Mouse (Mus musculus): Measurements from ENCODE around the gene Adgrg1. TPM values are rescaled to one million over a fixed set of nuclear protein-coding genes. Genes with fewer than 3 reads are reported as not detected.

Adgrg1 gene
- total RNA-seq, 2 experiments from 2014 or later: 48.8 to 140 TPM

- no peak; the same call in 1 of the 2 replicates for ATAC-seq (replicated peaks; ENCODE audit: poor library complexity)
These were observed 50.9 kb downstream of the Adgrg1 start for GRCm38 (mm10) chr8:95025421-95025820.

- ATAC-seq (replicated peaks; ENCODE audit: poor library complexity): 0 out of 2 replicates have a peak, but pooled peaks have one; percentile 38
These were observed 53.8 kb downstream of the Adgrg1 start for GRCm38 (mm10) chr8:95028391-95028790.

GRCm38 (mm10) chr8:95037106-95037925 is 62.8 kb downstream of the Adgrg1 start:
- peak; percentile 93 for ATAC-seq (replicated peaks; ENCODE audit: poor library complexity)

GRCm38 (mm10) chr8:95041883-95042784 is 67.6 kb downstream of the Adgrg1 start:
- ATAC-seq (replicated peaks; ENCODE audit: poor library complexity): no peak

- ATAC-seq (replicated peaks; ENCODE audit: poor library complexity): no peak
These were observed 70.3 kb downstream of the Adgrg1 start for GRCm38 (mm10) chr8:95044811-95045210.

GRCm38 (mm10) chr8:95046982-95047381 is 72.4 kb downstream of the Adgrg1 start:
- peak; percentile 92 for ATAC-seq (replicated peaks; ENCODE audit: poor library complexity)

GRCm38 (mm10) chr8:95047884-95048680 is 73.5 kb downstream of the Adgrg1 start:
- no peak for ATAC-seq (replicated peaks; ENCODE audit: poor library complexity)

GRCm38 (mm10) chr8:95049636-95050035 is 75.1 kb downstream of the Adgrg1 start:
- ATAC-seq (replicated peaks; ENCODE audit: poor library complexity): peak; percentile 57

GRCm38 (mm10) chr8:95054438-95054837 is 79.9 kb downstream of the Adgrg1 start:
- no peak for ATAC-seq (replicated peaks; ENCODE audit: poor library complexity)

- ATAC-seq (replicated peaks; ENCODE audit: poor library complexity): peak; percentile 67
These were observed 80.5 kb downstream of the Adgrg1 start, which contains the start of gene Drc7 for GRCm38 (mm10) chr8:95054927-95055510. Gene Drc7 (plus strand): TSS chr8:95055103.

- ATAC-seq (replicated peaks; ENCODE audit: poor library complexity): peak; percentile 62
These were observed 81.9 kb downstream of the Adgrg1 start for GRCm38 (mm10) chr8:95056414-95056813.

- ATAC-seq (replicated peaks; ENCODE audit: poor library complexity): peak; percentile 30
These were observed 84.1 kb downstream of the Adgrg1 start for GRCm38 (mm10) chr8:95058661-95059060.

- ATAC-seq (replicated peaks; ENCODE audit: poor library complexity): no peak
These were observed 85.4 kb downstream of the Adgrg1 start for GRCm38 (mm10) chr8:95059812-95060533.

Other genes with a start within 250 kb of the Adgrg1 start
- gene Ccl22, start 229.2 kb upstream of the Adgrg1 start, total RNA-seq (2015): not detected in 2 replicates
- not detected in 2 replicates for gene Ccl22, start 229.2 kb upstream of the Adgrg1 start, total RNA-seq (2017)
- gene Cx3cl1, start 202.7 kb upstream of the Adgrg1 start, total RNA-seq (2015): 0.57 TPM in 1 of 2 replicates, not detected in the other
- not detected in 2 replicates for gene Cx3cl1, start 202.7 kb upstream of the Adgrg1 start, total RNA-seq (2017)
- 0.34 and 1.5 TPM in 2 replicates for gene Ccl17, start 164.3 kb upstream of the Adgrg1 start, total RNA-seq (2015)
- gene Ccl17, start 164.3 kb upstream of the Adgrg1 start, total RNA-seq (2017): not detected in 2 replicates
- 30.4 and 36.1 TPM in 2 replicates for gene Coq9, start 136.4 kb upstream of the Adgrg1 start, total RNA-seq (2015)
- 54.2 and 57.8 TPM in 2 replicates for gene Coq9, start 136.4 kb upstream of the Adgrg1 start, total RNA-seq (2017)
- gene Ciapin1, start 136.4 kb upstream of the Adgrg1 start, total RNA-seq (2015): 29.3 and 34.5 TPM in 2 replicates
- gene Ciapin1, start 136.4 kb upstream of the Adgrg1 start, total RNA-seq (2017): 49.1 and 58.0 TPM in 2 replicates
- gene Polr2c, start 117.3 kb upstream of the Adgrg1 start, total RNA-seq (2015): 64.3 and 66.4 TPM in 2 replicates
- gene Polr2c, start 117.3 kb upstream of the Adgrg1 start, total RNA-seq (2017): 55.2 and 65.0 TPM in 2 replicates
- gene Dok4, start 98.4 kb upstream of the Adgrg1 start, total RNA-seq (2015): 0.49 TPM in 1 of 2 replicates, not detected in the other
- 0.14 and 0.37 TPM in 2 replicates for gene Dok4, start 98.4 kb upstream of the Adgrg1 start, total RNA-seq (2017)
- gene Ccdc102a, start 56.7 kb upstream of the Adgrg1 start, total RNA-seq (2015): 0.25 and 0.32 TPM in 2 replicates
- 1.2 and 1.3 TPM in 2 replicates for gene Ccdc102a, start 56.7 kb upstream of the Adgrg1 start, total RNA-seq (2017)
- 0.17 TPM in 1 of 2 replicates, not detected in the other for gene Adgrg5, start 51.1 kb upstream of the Adgrg1 start, total RNA-seq (2015)
- gene Adgrg5, start 51.1 kb upstream of the Adgrg1 start, total RNA-seq (2017): not detected in 2 replicates
- gene Adgrg3, start 42.9 kb downstream of the Adgrg1 start, total RNA-seq (2015): 106 and 111 TPM in 2 replicates
- 178 and 215 TPM in 2 replicates for gene Adgrg3, start 42.9 kb downstream of the Adgrg1 start, total RNA-seq (2017)
- 1.2 and 1.8 TPM in 2 replicates for gene Drc7, start 80.4 kb downstream of the Adgrg1 start, total RNA-seq (2015)
- gene Drc7, start 80.4 kb downstream of the Adgrg1 start, total RNA-seq (2017): 3.8 and 7.1 TPM in 2 replicates
- 6.3 and 7.3 TPM in 2 replicates for gene Katnb1, start 106.4 kb downstream of the Adgrg1 start, total RNA-seq (2015)
- 25.2 and 25.9 TPM in 2 replicates for gene Katnb1, start 106.4 kb downstream of the Adgrg1 start, total RNA-seq (2017)
- 0.73 and 0.99 TPM in 2 replicates for gene Kifc3, start 228.1 kb downstream of the Adgrg1 start, total RNA-seq (2015)
- gene Kifc3, start 228.1 kb downstream of the Adgrg1 start, total RNA-seq (2017): 0.68 and 1.4 TPM in 2 replicates